Mouse (Mus musculus) large intestine, adult 2 months (tissue): ENCODE results near the gene Chit1. TPM values are rescaled to one million over a fixed set of nuclear protein-coding genes. Genes with fewer than 3 reads are reported as not detected.

Source experiments
- DNase-seq: peaks from one replicate; pipeline ENCODE4 v3.0.0-alpha.2; 2012; ENCODE audit warnings: low read depth, low spot score
- WGBS: fragments of 180-500 bp; shearing (Covaris S2); methylation state at CpG from one replicate; pipeline ENCODE4 v1.1.7; 2018; 5-methylcytosine and 5-hydroxymethylcytosine counted together
- polyA plus RNA-seq: library from polyadenylated mRNA; depleted of rRNA; stranded (reverse); fragments of >200 nt; gene quantifications from 2 replicates; pipeline ENCODE4 v1.2.3, GENCODE M21; 2012

Gene Chit1
- polyA plus RNA-seq, 1 experiment, result not detected

- no peak for DNase-seq
- 46% methylated on average over 5 of the region's 5 CpGs for WGBS
Observed at GRCm38 (mm10) chr1:134117110-134117509, 6.1 kb downstream of the Chit1 start.

GRCm38 (mm10) chr1:134120179-134120578, 9.1 kb downstream of the Chit1 start:
- 3% methylated on average over 5 of the region's 5 CpGs for WGBS
- DNase-seq, result no peak

GRCm38 (mm10) chr1:134122195-134122594, 11.2 kb downstream of the Chit1 start:
- no peak for DNase-seq
- WGBS, result 51% methylated on average over 9 of the region's 9 CpGs

- 53% methylated on average over 11 of the region's 11 CpGs for WGBS
- no peak for DNase-seq
Observed at GRCm38 (mm10) chr1:134133316-134133715, 22.3 kb downstream of the Chit1 start.

- 61% methylated on average over 3 of the region's 3 CpGs for WGBS
- DNase-seq, result no peak
Observed at GRCm38 (mm10) chr1:134136351-134136750, 25.3 kb downstream of the Chit1 start.

GRCm38 (mm10) chr1:134138424-134138823, 27.4 kb downstream of the Chit1 start:
- 82% methylated on average over 9 of the region's 9 CpGs for WGBS

GRCm38 (mm10) chr1:134142363-134142794, 31.3 kb downstream of the Chit1 start:
- DNase-seq, result no peak
- WGBS, result 62% methylated on average over 4 of the region's 4 CpGs

More at GRCm38 (mm10) chr1:134138424-134138823, 27.4 kb downstream of the Chit1 start:
- DNase-seq, result no peak

GRCm38 (mm10) chr1:134146066-134146465, 35.0 kb downstream of the Chit1 start:
- no peak for DNase-seq
- 87% methylated on average over 8 of the region's 8 CpGs for WGBS

GRCm38 (mm10) chr1:134150076-134150475, 39.0 kb downstream of the Chit1 start:
- DNase-seq, result no peak
- 53% methylated on average over 8 of the region's 8 CpGs for WGBS

- 83% methylated on average over 9 of the region's 9 CpGs for WGBS
- no peak for DNase-seq
Observed at GRCm38 (mm10) chr1:134150745-134151144, 39.7 kb downstream of the Chit1 start.

- WGBS, result 22% methylated on average over 13 of the region's 13 CpGs
- peak; percentile 72 for DNase-seq
Observed at GRCm38 (mm10) chr1:134151655-134152412, 40.8 kb downstream of the Chit1 start.

GRCm38 (mm10) chr1:134152626-134153590, 41.9 kb downstream of the Chit1 start:
- 79% methylated on average over 21 of the region's 21 CpGs for WGBS
- no peak for DNase-seq

- WGBS, result 77% methylated on average over 3 of the region's 3 CpGs
- no peak for DNase-seq
Observed at GRCm38 (mm10) chr1:134154121-134154520, 43.1 kb downstream of the Chit1 start.

GRCm38 (mm10) chr1:134154655-134155054, 43.6 kb downstream of the Chit1 start:
- no peak for DNase-seq
- WGBS, result 48% methylated on average over 3 of the region's 3 CpGs

GRCm38 (mm10) chr1:134160404-134160803, 49.4 kb downstream of the Chit1 start:
- DNase-seq, result no peak
- WGBS, result 77% methylated on average over 3 of the region's 3 CpGs

GRCm38 (mm10) chr1:134161399-134161798, 50.4 kb downstream of the Chit1 start:
- DNase-seq, result no peak
- WGBS, result 82% methylated on average over 6 of the region's 6 CpGs

GRCm38 (mm10) chr1:134162510-134163225, 51.6 kb downstream of the Chit1 start:
- no peak for DNase-seq
- 62% methylated on average over 6 of the region's 6 CpGs for WGBS

GRCm38 (mm10) chr1:134163476-134163875, 52.4 kb downstream of the Chit1 start:
- 47% methylated on average over 7 of the region's 7 CpGs for WGBS
- no peak for DNase-seq

GRCm38 (mm10) chr1:134164454-134164853, 53.4 kb downstream of the Chit1 start:
- DNase-seq, result no peak
- 65% methylated on average over 4 of the region's 4 CpGs for WGBS

- DNase-seq, result no peak
- 96% methylated on average over 3 of the region's 3 CpGs for WGBS
Observed at GRCm38 (mm10) chr1:134166547-134166946, 55.5 kb downstream of the Chit1 start.
